13 mouse cellular contexts compared by ENCODE assay signal in genomic region chr11:94172186-94172585, GRCm38 (mm10). TPM values are rescaled to one million over a fixed set of nuclear protein-coding genes. Genes with fewer than 3 reads are reported as not detected.
A peak's percentile ranks its signal among the peaks of the same experiment; 100 is the strongest.
DNase-seq lines count a peak whose midpoint lies in the region; ATAC-seq lines count a peak whose summit lies in the region.
"Had no signal": no experiment of that assay in that cellular context is flagged by ENCODE, and none has a peak within 500 bp of the region (broad histone marks: within the 10 kb centered on the region; RNA-seq: fewer than 3 reads in every experiment).

No protein-coding gene starts in this region.

- no peaks in the 10 kb centered on the region for H3K36me3 ChIP-seq in kidney, embryonic 14.5 days (ENCODE audit: control insufficient read depth, insufficient read depth, low read length)
- H3K36me3 ChIP-seq in intestine, embryonic 15.5 days, result no peaks in the 10 kb centered on the region
- H3K36me3 ChIP-seq in stomach, embryonic 14.5 days (ENCODE audit: control insufficient read depth, insufficient read depth, low read length), result no peaks in the 10 kb centered on the region
- no peaks in the 10 kb centered on the region for H3K36me3 ChIP-seq in forebrain, embryonic 16.5 days (ENCODE audit: control insufficient read depth, insufficient read depth)

- no peaks in the 10 kb centered on the region for H3K9me3 ChIP-seq in kidney, embryonic 14.5 days (ENCODE audit: control insufficient read depth, low read length)
- H3K9me3 ChIP-seq in intestine, embryonic 15.5 days, result no peaks in the 10 kb centered on the region
- no peaks in the 10 kb centered on the region for H3K9me3 ChIP-seq in stomach, embryonic 14.5 days (ENCODE audit: control insufficient read depth, low read depth, low read length)
- H3K9me3 ChIP-seq in forebrain, embryonic 16.5 days (ENCODE audit: control insufficient read depth, low read length), result no peaks in the 10 kb centered on the region

- no peak for ATAC-seq in kidney, embryonic 14.5 days (ENCODE audit: low FRiP score, low TSS enrichment)
- peak; percentile 83 for ATAC-seq in intestine, embryonic 15.5 days
- ATAC-seq in stomach, embryonic 14.5 days (ENCODE audit: insufficient number of reproducible peaks, insufficient read depth, low FRiP score, low read depth), result peak; percentile 63
- ATAC-seq in forebrain, embryonic 16.5 days, result no peak
- ATAC-seq: activated CD4-positive, CD25-positive, alpha-beta regulatory T cell, adult 4 months had no signal

- H3K27ac ChIP-seq in kidney, embryonic 14.5 days (ENCODE audit: low read depth, low read length), result no peak overlapping the region
- no peak overlapping the region for H3K27ac ChIP-seq in intestine, embryonic 15.5 days
- no peak overlapping the region for H3K27ac ChIP-seq in stomach, embryonic 14.5 days (ENCODE audit: low read length)
- H3K27ac ChIP-seq in forebrain, embryonic 16.5 days (ENCODE audit: low read length), result no peak overlapping the region
- H3K27ac ChIP-seq: macrophage had no signal

- peaks cover 5% of the 10 kb centered on the region; the same call in 1 of the 2 replicates for H3K4me1 ChIP-seq in kidney, embryonic 14.5 days (ENCODE audit: control insufficient read depth, insufficient read depth, low read length)
- H3K4me1 ChIP-seq in intestine, embryonic 15.5 days (replicated peaks), result peaks cover 16% of the 10 kb centered on the region
- peaks cover 11% of the 10 kb centered on the region; the same call in 1 of the 2 replicates for H3K4me1 ChIP-seq in stomach, embryonic 14.5 days (ENCODE audit: control insufficient read depth, insufficient read depth, low read length)
- H3K4me1 ChIP-seq in forebrain, embryonic 16.5 days (replicated peaks; ENCODE audit: control insufficient read depth, insufficient read depth, low read length), result peaks cover 9% of the 10 kb centered on the region

- H3K4me2 ChIP-seq in kidney, embryonic 14.5 days (replicated peaks; ENCODE audit: low read depth, low read length), result no peak overlapping the region
- H3K4me2 ChIP-seq in intestine, embryonic 15.5 days (replicated peaks), result no peak overlapping the region
- no peak overlapping the region for H3K4me2 ChIP-seq in stomach, embryonic 14.5 days (replicated peaks; ENCODE audit: low read depth, low read length)
- no peak overlapping the region for H3K4me2 ChIP-seq in forebrain, embryonic 16.5 days (ENCODE audit: low read length)

- no peak overlapping the region for H3K4me3 ChIP-seq in kidney, embryonic 14.5 days (ENCODE audit: low read length)
- no peak overlapping the region for H3K4me3 ChIP-seq in intestine, embryonic 15.5 days (replicated peaks)
- no peak overlapping the region for H3K4me3 ChIP-seq in stomach, embryonic 14.5 days (ENCODE audit: low read depth, low read length)
- no peak overlapping the region for H3K4me3 ChIP-seq in forebrain, embryonic 16.5 days (replicated peaks; ENCODE audit: low read length)

- H3K27me3 ChIP-seq in kidney, embryonic 14.5 days (ENCODE audit: control insufficient read depth, insufficient read depth, low read length), result no peaks in the 10 kb centered on the region
- no peaks in the 10 kb centered on the region for H3K27me3 ChIP-seq in intestine, embryonic 15.5 days (replicated peaks)
- H3K27me3 ChIP-seq in stomach, embryonic 14.5 days (ENCODE audit: control insufficient read depth, insufficient read depth, low read length), result no peaks in the 10 kb centered on the region
- no peaks in the 10 kb centered on the region for H3K27me3 ChIP-seq in forebrain, embryonic 16.5 days (replicated peaks; ENCODE audit: control insufficient read depth, insufficient read depth, low read length)

- no peak overlapping the region for H3K9ac ChIP-seq in kidney, embryonic 14.5 days (ENCODE audit: low read depth, low read length)
- no peak overlapping the region for H3K9ac ChIP-seq in intestine, embryonic 15.5 days
- no peak overlapping the region for H3K9ac ChIP-seq in stomach, embryonic 14.5 days (replicated peaks; ENCODE audit: low read depth, low read length)
- H3K9ac ChIP-seq in forebrain, embryonic 16.5 days (replicated peaks; ENCODE audit: low read depth, low read length), result no peak overlapping the region

- intact Hi-C loops in left cerebral cortex, postnatal 4 days (cut with DNase I), result no loop called here

- WGBS in kidney, embryonic 14.5 days, result 59% methylated on average over 9 of the region's 9 CpGs
- 59% methylated on average over 9 of the region's 9 CpGs for WGBS in intestine, embryonic 15.5 days
- WGBS in stomach, embryonic 14.5 days, result 60% methylated on average over 9 of the region's 9 CpGs
- WGBS in forebrain, embryonic 16.5 days, result 84% methylated on average over 9 of the region's 9 CpGs

- peak; percentile 78 for DNase-seq in kidney, adult 11 months
- DNase-seq in kidney, postnatal 25 days, result peak; percentile 59 to 82
- no peak for DNase-seq in left cerebral cortex, postnatal 4 days
- DNase-seq in embryo, embryonic 10.5 days (ENCODE audit: low spot score), result no peak
- DNase-seq: B cell, adult 2 months; cerebellum, adult 9-11 months; right cerebral cortex, postnatal 25 days had no signal

RNA-seq across cellular contexts. Expression of gene Tob1, which starts 39.1 kb away (rescaled TPM):
- 27.2 and 36.6 TPM in 2 replicates for polyA plus RNA-seq in kidney, embryonic 14.5 days (2014; fragmentation: Nextera tagmentation; extraction: Ambion mirVana)
- 46.0 and 49.9 TPM in 2 replicates for polyA plus RNA-seq in intestine, embryonic 15.5 days (2015; fragmentation: Nextera tagmentation; extraction: Ambion mirVana)
- 24.2 and 30.5 TPM in 2 replicates for polyA plus RNA-seq in stomach, embryonic 14.5 days (2014; fragmentation: Nextera tagmentation; extraction: Ambion mirVana)
- polyA plus RNA-seq in forebrain, embryonic 16.5 days (2015; fragmentation: Nextera tagmentation; extraction: Ambion mirVana), result 35.1 and 46.0 TPM in 2 replicates
- 10 to 100 TPM; 27.3 to 28.3 TPM for total RNA-seq in left cerebral cortex, postnatal 4 days (2021)

Comparison
In these comparisons a context has a peak if more than half of its experiments do, and no peak if none do; other contexts are left out.
1. DNase-seq: peak in kidney, adult 11 months (single experiment) and kidney, postnatal 25 days (2 of 2); none in left cerebral cortex, postnatal 4 days (single experiment) and embryo, embryonic 10.5 days (single experiment).
2. ATAC-seq: peak in intestine, embryonic 15.5 days (single experiment) and stomach, embryonic 14.5 days (single experiment); none in kidney, embryonic 14.5 days (single experiment) and forebrain, embryonic 16.5 days (single experiment).